Mouse (Mus musculus) adipose tissue, adult 10 weeks (tissue): Measurements from ENCODE around the gene Slc38a10. TPM values are rescaled to one million over a fixed set of nuclear protein-coding genes. Genes with fewer than 3 reads are reported as not detected.

Experiments used
- polyA plus RNA-seq: library from polyadenylated mRNA; stranded (reverse); fragments of 350-450 nt; fragmentation: Illumina TruSeq; extraction: RNeasy Lipid Tissue Mini Kit (QIAGEN cat#74804); gene quantifications from one replicate; pipeline ENCODE4 v1.2.3, GENCODE M21; 2014; ENCODE audit warnings: low read depth, low replicate concordance

The Slc38a10 gene
- 87.4 TPM for polyA plus RNA-seq

DNA sequence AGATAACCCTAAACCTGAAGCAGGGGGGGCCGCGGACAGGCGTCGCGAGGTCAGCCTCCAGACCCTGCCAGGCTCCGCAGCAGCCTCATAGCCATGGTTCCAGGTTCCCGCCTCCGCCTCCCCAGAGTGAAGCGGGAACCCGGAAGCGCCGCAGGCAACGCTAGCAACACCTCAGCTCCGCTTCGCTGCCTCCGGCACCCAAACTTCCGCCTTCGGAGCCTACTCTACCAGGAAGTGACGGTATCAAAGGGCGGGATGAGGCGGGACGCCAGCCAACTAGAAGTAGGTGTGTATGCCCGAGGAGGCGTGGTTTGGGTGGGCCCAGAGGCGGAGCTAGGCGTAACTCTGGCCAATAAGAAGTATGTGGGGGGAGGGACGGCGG is at the start of gene Slc38a10:
TSS of gene Slc38a10 (minus strand) at position 234 of the 382 bp plus-strand sequence.

DNA sequence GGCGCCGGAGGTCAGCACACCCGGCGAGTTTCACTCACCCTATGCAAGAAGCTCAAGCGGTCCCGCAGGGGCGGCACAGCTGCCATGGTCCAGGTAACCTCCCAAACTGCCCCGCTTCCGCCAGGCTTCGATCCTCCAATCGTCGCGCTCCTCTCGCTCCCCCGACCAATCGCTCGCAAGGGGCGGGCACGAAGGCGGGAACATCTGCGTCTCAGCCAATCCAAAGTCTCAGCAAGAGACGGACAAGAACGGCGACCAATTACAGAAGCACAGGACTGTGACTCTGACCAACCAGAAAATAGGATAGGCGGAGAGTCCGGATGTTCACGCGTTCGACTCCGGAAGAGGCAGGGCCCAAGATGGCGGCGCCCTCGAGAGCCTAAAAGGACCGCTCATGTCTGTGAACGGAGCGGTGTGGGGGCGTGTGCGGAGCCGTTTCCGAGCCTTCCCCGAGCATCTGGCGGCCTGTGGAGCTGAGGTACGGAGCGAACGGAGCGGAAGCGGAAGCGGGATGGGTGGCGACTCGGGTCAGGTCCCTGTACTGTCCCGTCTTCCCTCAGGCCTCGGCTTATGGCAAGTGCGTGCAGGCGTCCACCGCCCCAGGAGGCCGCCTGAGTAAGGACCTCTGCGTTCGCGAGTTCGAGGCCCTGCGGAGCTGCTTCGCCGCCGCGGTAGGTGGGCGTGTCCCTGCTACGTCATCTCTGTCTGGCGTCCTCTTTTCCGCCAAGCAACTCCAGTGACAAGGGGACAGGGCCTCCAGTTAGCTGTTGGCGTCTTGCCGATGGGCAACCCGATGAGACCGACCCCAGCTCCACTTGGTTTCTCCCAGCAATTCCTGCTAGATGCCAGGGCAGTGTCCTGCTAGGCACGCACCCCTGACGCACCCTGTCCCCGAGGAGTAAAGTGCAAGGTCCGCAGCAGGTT is 52.3 kb downstream of the Slc38a10 start, which contains the start of the genes Tepsin and Ndufaf8:
TSS of gene Tepsin (minus strand) at position 144 of the 924 bp plus-strand sequence.
TSS of gene Ndufaf8 (plus strand) at position 341 of the 924 bp plus-strand sequence.

DNA sequence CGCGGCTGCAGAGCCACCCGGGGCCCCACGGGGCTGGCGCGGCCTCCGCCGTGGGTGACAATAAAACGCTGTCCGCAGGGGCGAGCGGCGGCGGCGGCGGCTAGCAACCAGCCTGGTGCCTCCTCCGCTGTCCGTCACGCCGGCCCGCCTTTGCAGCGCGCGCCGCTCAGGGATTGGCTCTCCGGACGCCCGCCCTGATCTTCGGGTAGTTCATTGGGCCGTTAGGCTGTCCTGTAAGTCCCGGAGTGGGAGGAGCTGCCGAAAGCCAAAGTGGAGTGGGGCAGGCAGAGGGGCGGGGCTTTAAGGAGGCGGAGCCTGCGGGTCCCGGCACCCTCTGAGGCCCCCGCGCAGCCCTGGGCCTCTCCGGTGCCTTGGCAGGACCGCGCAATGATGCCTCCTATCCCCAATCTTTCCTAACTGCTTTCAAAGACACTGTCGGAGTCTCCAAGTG is 64.4 kb downstream of the Slc38a10 start, which contains the start of gene Cep131:
TSS of gene Cep131 (minus strand) at position 126 of the 451 bp plus-strand sequence.

Other genes starting within 250 kb of the Slc38a10 start
- gene Chmp6, start 237.9 kb downstream of the Slc38a10 start, polyA plus RNA-seq, result 38.9 TPM
- gene Baiap2, start 208.6 kb downstream of the Slc38a10 start, polyA plus RNA-seq, result 57.6 TPM
- gene Aatk, start 104.2 kb downstream of the Slc38a10 start, polyA plus RNA-seq, result 8.2 TPM
- 10.0 TPM for gene Cep131, start 64.5 kb downstream of the Slc38a10 start, polyA plus RNA-seq
- 14.0 TPM for gene Tepsin, start 52.6 kb downstream of the Slc38a10 start, polyA plus RNA-seq
- gene Ndufaf8, start 52.4 kb downstream of the Slc38a10 start, polyA plus RNA-seq, result 39.2 TPM
- gene Bahcc1, start 81.6 kb upstream of the Slc38a10 start, polyA plus RNA-seq, result 10.2 TPM
- gene Actg1, start 197.2 kb upstream of the Slc38a10 start, polyA plus RNA-seq, result 1,201 TPM
- gene Fscn2, start 210.2 kb upstream of the Slc38a10 start, polyA plus RNA-seq, result 0.92 TPM
- gene Faap100, start 227.4 kb upstream of the Slc38a10 start, polyA plus RNA-seq, result 9.8 TPM